Mouse (Mus musculus) liver, postnatal 0 days (tissue): ENCODE measurements at regions not wholly inside any gene's neighbourhood (a gene's known extent, or its start where the extent isn't known, plus 50 kb on each side); places are given as distances from the start of the nearest gene placed in this dataset.

Experiments
- CTCF ChIP-seq: sonication (generic); IDR thresholded peaks from 2 replicates; pipeline ENCODE4 v1.5.1; 2016; ENCODE audit warnings: antibody characterized with exemption, low read depth
- EP300 ChIP-seq: IDR thresholded peaks from 2 replicates; pipeline ENCODE4 v1.6.1; 2016; ENCODE audit warnings: antibody characterized with exemption, low read depth, mild to moderate bottlenecking

GRCm38 (mm10) chr4:21616116-21616515 lies 69.6 kb downstream of the Prdm13 start:
- TF ChIP-seq EP300 = no peak
- TF ChIP-seq CTCF = no peak
